Mouse (Mus musculus) neural tube, embryonic 14.5 days (tissue): ENCODE results near the gene Olfr398. TPM values are rescaled to one million over a fixed set of nuclear protein-coding genes. Genes with fewer than 3 reads are reported as not detected.

Experiments used
- ATAC-seq: fragments of 200-750 bp; cut with Nextera tagmentation; 2 replicates; pipeline ENCODE4 v1.8.0; 2017; ENCODE audit warnings: low read depth, mild to moderate bottlenecking, moderate TSS enrichment, moderate library complexity
- H3K27ac ChIP-seq: fragments of 300-500 bp; sonication (generic); 2 replicates; pipeline ENCODE4 v1.5.1; 2014; ENCODE audit warnings: low read depth, mild to moderate bottlenecking, control low read depth, low read length, moderate library complexity, mixed read lengths
- H3K27me3 ChIP-seq: fragments of 300-500 bp; sonication (generic); 2 replicates; pipeline ENCODE4 v1.6.1; 2014; ENCODE audit warnings: low read length; ENCODE audit not compliant: control insufficient read depth, insufficient read depth
- H3K36me3 ChIP-seq: fragments of 300-500 bp; sonication (generic); 2 replicates; pipeline ENCODE4 v1.6.1; 2014; ENCODE audit warnings: low read length, mixed read lengths; ENCODE audit not compliant: control insufficient read depth, insufficient read depth
- H3K4me1 ChIP-seq: fragments of 300-500 bp; sonication (generic); 2 replicates; pipeline ENCODE4 v1.6.1; 2014; ENCODE audit warnings: low read length; ENCODE audit not compliant: control insufficient read depth, insufficient read depth
- H3K4me2 ChIP-seq: fragments of 300-500 bp; sonication (generic); 2 replicates; pipeline ENCODE4 v1.6.1; 2014; ENCODE audit warnings: mild to moderate bottlenecking, low read depth, low read length, control low read depth
- H3K4me3 ChIP-seq: fragments of 300-500 bp; sonication (generic); 2 replicates; pipeline ENCODE4 v1.5.1; 2014; ENCODE audit warnings: low read depth, low read length, control low read depth, mixed read lengths
- H3K9ac ChIP-seq: fragments of 300-500 bp; sonication (generic); replicated peaks from 2 replicates; pipeline ENCODE4 v1.6.1; 2014; ENCODE audit warnings: low read depth, mild to moderate bottlenecking, control low read depth, low read length, mixed read lengths
- H3K9me3 ChIP-seq: fragments of 300-500 bp; sonication (generic); 2 replicates; pipeline ENCODE4 v1.6.1; 2016; ENCODE audit warnings: low read length; ENCODE audit not compliant: control insufficient read depth
- WGBS: fragments of 180-500 bp; shearing (Covaris S2); extraction: QIAGEN DNeasy Blood & Tissue Kit; methylation state at CpG from one replicate; pipeline ENCODE4 v1.1.7; 2014; 5-methylcytosine and 5-hydroxymethylcytosine counted together
- polyA plus RNA-seq: library from polyadenylated mRNA; unstranded; fragments of >200 nt; fragmentation: Nextera tagmentation; extraction: Ambion mirVana; gene quantifications from 2 replicates; pipeline ENCODE4 v1.2.1, GENCODE M21; 2014

The Olfr398 gene
- polyA plus RNA-seq = not detected in 2 replicates

- no peaks in the 10 kb centered on the region for H3K36me3 ChIP-seq
- H3K9me3 ChIP-seq = peaks cover 10% of the 10 kb centered on the region
- H3K27ac ChIP-seq = no peak within 1 kb of the TSS
- no peak within 1 kb of the TSS for H3K4me2 ChIP-seq
- no peaks in the 10 kb centered on the region for H3K4me1 ChIP-seq
- no peaks in the 10 kb centered on the region for H3K27me3 ChIP-seq
- H3K9ac ChIP-seq = no peak within 1 kb of the TSS
- no peak within 1 kb of the TSS for H3K4me3 ChIP-seq
- ATAC-seq = no peak
Measured at GRCm38 (mm10) chr11:73990307-73990706, at the start of gene Olfr398. Gene Olfr398 (minus strand): TSS chr11:73990407.

GRCm38 (mm10) chr11:73993115-73993514, 2.9 kb upstream of the Olfr398 start:
- H3K4me1 ChIP-seq = no peaks in the 10 kb centered on the region
- no peak for ATAC-seq

GRCm38 (mm10) chr11:73960517-73960916, 29.7 kb downstream of the Olfr398 start, which contains the start of gene Olfr397:
Gene Olfr397 (plus strand): TSS chr11:73960817.
- no peaks in the 10 kb centered on the region for H3K27me3 ChIP-seq
- H3K36me3 ChIP-seq = no peaks in the 10 kb centered on the region
- H3K9me3 ChIP-seq = 0 out of 2 replicates have a peak, but pooled peaks cover 7% of the 10 kb centered on the region
- no peak for ATAC-seq
- H3K27ac ChIP-seq = no peak within 1 kb of the TSS
- no peak within 1 kb of the TSS for H3K9ac ChIP-seq
- no peaks in the 10 kb centered on the region for H3K4me1 ChIP-seq
- H3K4me3 ChIP-seq = no peak within 1 kb of the TSS
- no peak within 1 kb of the TSS for H3K4me2 ChIP-seq
- 70% methylated on average over 1 of the region's 1 CpGs for WGBS

More at GRCm38 (mm10) chr11:73993115-73993514, 2.9 kb upstream of the Olfr398 start:
- H3K36me3 ChIP-seq = no peaks in the 10 kb centered on the region
- H3K9me3 ChIP-seq = peaks cover 10% of the 10 kb centered on the region; the same call in 1 of the 2 replicates
- H3K4me3 ChIP-seq = no peak overlapping the region
- H3K9ac ChIP-seq = no peak overlapping the region
- H3K27me3 ChIP-seq = no peaks in the 10 kb centered on the region
- H3K27ac ChIP-seq = no peak overlapping the region
- no peak overlapping the region for H3K4me2 ChIP-seq

- no peak for ATAC-seq
- no peaks in the 10 kb centered on the region for H3K27me3 ChIP-seq
- no peak within 1 kb of the TSS for H3K4me3 ChIP-seq
- no peaks in the 10 kb centered on the region for H3K4me1 ChIP-seq
- no peaks in the 10 kb centered on the region for H3K36me3 ChIP-seq
- no peak within 1 kb of the TSS for H3K9ac ChIP-seq
- no peak within 1 kb of the TSS for H3K27ac ChIP-seq
- no peak within 1 kb of the TSS for H3K4me2 ChIP-seq
- no peaks in the 10 kb centered on the region; the same call in 1 of the 2 replicates for H3K9me3 ChIP-seq
Measured at GRCm38 (mm10) chr11:73936377-73936776, 53.8 kb downstream of the Olfr398 start, which contains the start of gene Olfr23. Gene Olfr23 (plus strand): TSS chr11:73936677.

Other genes starting within 250 kb of the Olfr398 start
- gene Olfr389, start 209.7 kb downstream of the Olfr398 start, polyA plus RNA-seq = not detected in 2 replicates
- not detected in 2 replicates for gene Olfr390, start 207.4 kb downstream of the Olfr398 start, polyA plus RNA-seq
- gene Olfr391-ps, start 187.4 kb downstream of the Olfr398 start, polyA plus RNA-seq = not detected in 2 replicates
- not detected in 2 replicates for gene Olfr392, start 173.4 kb downstream of the Olfr398 start, polyA plus RNA-seq
- gene Olfr393, start 139.0 kb downstream of the Olfr398 start, polyA plus RNA-seq = not detected in 2 replicates
- gene Olfr394, start 99.6 kb downstream of the Olfr398 start, polyA plus RNA-seq = not detected in 2 replicates
- gene Olfr395, start 81.1 kb downstream of the Olfr398 start, polyA plus RNA-seq = not detected in 2 replicates
- gene Olfr23, start 53.7 kb downstream of the Olfr398 start, polyA plus RNA-seq = not detected in 2 replicates
- not detected in 2 replicates for gene Olfr397, start 29.6 kb downstream of the Olfr398 start, polyA plus RNA-seq
- not detected in 2 replicates for gene Olfr139, start 66.1 kb upstream of the Olfr398 start, polyA plus RNA-seq
- gene Olfr399, start 66.2 kb upstream of the Olfr398 start, polyA plus RNA-seq = not detected in 2 replicates
- gene Zfp616, start 79.5 kb upstream of the Olfr398 start, polyA plus RNA-seq = not detected in 2 replicates
- gene Olfr401, start 123.3 kb upstream of the Olfr398 start, polyA plus RNA-seq = not detected in 2 replicates
- not detected in 2 replicates for gene Olfr402, start 163.1 kb upstream of the Olfr398 start, polyA plus RNA-seq
- not detected in 2 replicates for gene Olfr403, start 195.8 kb upstream of the Olfr398 start, polyA plus RNA-seq
- gene Olfr43, start 221.0 kb upstream of the Olfr398 start, polyA plus RNA-seq = not detected in 2 replicates